Mouse (Mus musculus) CH12.LX (cell line): ENCODE measurements around the gene Ephx1.

ENCODE experiments used
- CTCF ChIP-seq, 2 experiments: IDR thresholded peaks in 1 of 2; conservative IDR thresholded peaks in 1 of 2; 2 replicates each; pipeline ENCODE4 v1.5.1; 2011 to 2012; ENCODE audit warnings: low read depth in 2 of 2, low read length in 2 of 2, improper control_type of control experiment in 1 of 2, inconsistent platforms in 1 of 2, mild to moderate bottlenecking in 1 of 2, moderate library complexity in 1 of 2
- HCFC1 ChIP-seq: IDR thresholded peaks from 2 replicates; pipeline ENCODE4 v1.6.1; 2012; ENCODE audit warnings: low read depth, mild to moderate bottlenecking, inconsistent platforms, low read length, improper control_type of control experiment
- MAFK ChIP-seq: IDR thresholded peaks from 2 replicates; pipeline ENCODE4 v1.6.1; 2011; ENCODE audit warnings: low read length, improper control_type of control experiment; ENCODE audit not compliant: insufficient replicate concordance
- MAX ChIP-seq: IDR thresholded peaks from 2 replicates; pipeline ENCODE4 v1.6.1; 2011; ENCODE audit warnings: low read length, improper control_type of control experiment
- POLR2A ChIP-seq: IDR thresholded peaks from 2 replicates; pipeline ENCODE4 v1.6.1; 2011; ENCODE audit warnings: low read depth, mild to moderate bottlenecking, improper control_type of control experiment, low read length

GRCm38 (mm10) chr1:180965786-180966185, 54.9 kb downstream of the Ephx1 start:
- TF ChIP-seq HCFC1 (no peak), CTCF (conservative IDR thresholded peaks at IDR 0.05 in 1 of 2, IDR thresholded peaks at IDR 0.05 in 1 of 2; ENCODE audit: low read depth in 2 of 2, low read length in 2 of 2) (no peak), MAX (no peak), POLR2A (no peak), MAFK (no peak)
